Mouse (Mus musculus) G1E (cell line): Measurements from ENCODE around the gene Slc51a. TPM values are rescaled to one million over a fixed set of nuclear protein-coding genes. Genes with fewer than 3 reads are reported as not detected.
A peak's percentile ranks its signal among the peaks of the same experiment; 100 is the strongest.

Experiments
- ATAC-seq: 2 replicates; pipeline ENCODE4 v1.8.0; 2016; ENCODE audit warnings: mild to moderate bottlenecking; ENCODE audit not compliant: insufficient number of reproducible peaks, poor library complexity, low FRiP score, severe bottlenecking; ENCODE audit errors: extremely low read depth
- DNase-seq: peaks from one replicate; pipeline ENCODE4 v3.0.0; 2012; ENCODE audit warnings: low spot score
- H3K27me3 ChIP-seq: 2 replicates; pipeline ENCODE4 v1.6.1; 2012; ENCODE audit warnings: mild to moderate bottlenecking, low read length, inconsistent platforms; ENCODE audit not compliant: insufficient read depth
- H3K36me3 ChIP-seq: replicated peaks from 2 replicates; pipeline ENCODE3; 2012; ENCODE audit warnings: mild to moderate bottlenecking, inconsistent platforms
- H3K4me1 ChIP-seq: 2 replicates; pipeline ENCODE4 v1.6.1; 2012; ENCODE audit warnings: low read depth, low read length, inconsistent platforms, mixed read lengths; ENCODE audit not compliant: insufficient read depth
- H3K4me3 ChIP-seq: 2 replicates; pipeline ENCODE4 v1.5.1; 2012; ENCODE audit warnings: low read depth, mild to moderate bottlenecking, inconsistent platforms, low read length, moderate library complexity, mixed read lengths
- H3K9me3 ChIP-seq: replicated peaks from 2 replicates; pipeline ENCODE4 v1.6.1; 2012; ENCODE audit warnings: inconsistent platforms
- CTCF ChIP-seq: IDR thresholded peaks from 2 replicates; pipeline ENCODE4 v1.5.1; 2012; ENCODE audit warnings: low read depth, low read length, inconsistent platforms, mixed read lengths
- GATA1 ChIP-seq: IDR thresholded peaks from 2 replicates; pipeline ENCODE4 v1.6.1; 2012; ENCODE audit warnings: borderline replicate concordance, low read length, inconsistent platforms, mixed read lengths
- GATA2 ChIP-seq: IDR thresholded peaks from 2 replicates; pipeline ENCODE4 v1.6.1; 2012; ENCODE audit warnings: low read depth, low read length, inconsistent platforms, borderline replicate concordance
- POLR2AphosphoS5 ChIP-seq: IDR thresholded peaks from 2 replicates; pipeline ENCODE4 v1.6.1; 2012; ENCODE audit warnings: low read depth, low read length, inconsistent platforms; ENCODE audit not compliant: insufficient replicate concordance
- TAL1 ChIP-seq: conservative IDR thresholded peaks from 2 replicates; pipeline ENCODE4 v1.6.1; 2012; ENCODE audit warnings: low read depth, low read length, inconsistent platforms, mixed read lengths
- polyA plus RNA-seq: library from polyadenylated mRNA; stranded (reverse); fragments of >175 nt; gene quantifications from 2 replicates; pipeline ENCODE4 v1.2.3, GENCODE M21; 2012
- total RNA-seq, 2 experiments: library from RNA; stranded (forward) in 1 of 2; stranded (reverse) in 1 of 2; fragments of 200-1000 nt in 1 of 2; fragments of >200 nt in 1 of 2; fragmentation: Nextera tagmentation in 1 of 2; gene quantifications; 2 replicates each; pipeline ENCODE4 v1.2.3; 2014 to 2017

Slc51a gene
- total and polyA plus RNA-seq, 3 experiments: 2.0 TPM; not detected in 2

- DNase-seq (peak; percentile 72), ATAC-seq (peak; percentile 46; the same call in 1 of the 2 replicates)
- TF ChIP-seq POLR2AphosphoS5 (no peak), CTCF (no peak), TAL1 (no peak), GATA2 (no peak), GATA1 (no peak)
- peak overlapping the region; percentile 60; the same call in 1 of the 2 replicates for H3K4me3 ChIP-seq
- peaks cover 99% of the 10 kb centered on the region for H3K4me1 ChIP-seq
- peaks cover 3% of the 10 kb centered on the region; the same call in 1 of the 2 replicates for H3K9me3 ChIP-seq
- no peaks in the 10 kb centered on the region for H3K27me3 ChIP-seq
- H3K36me3 ChIP-seq: no peaks in the 10 kb centered on the region
Measured at GRCm38 (mm10) chr16:32516006-32516962, 28.6 kb upstream of the Slc51a start.

GRCm38 (mm10) chr16:32513948-32514347 lies 26.3 kb upstream of the Slc51a start:
- Histone ChIP-seq H3K27me3 (no peaks in the 10 kb centered on the region), H3K9me3 (peaks cover 3% of the 10 kb centered on the region; the same call in 1 of the 2 replicates), H3K4me1 (peaks cover 98% of the 10 kb centered on the region), H3K36me3 (no peaks in the 10 kb centered on the region), H3K4me3 (no peak overlapping the region)
- DNase-seq: no peak
- TF ChIP-seq POLR2AphosphoS5 (no peak), GATA2 (no peak), GATA1 (no peak), TAL1 (no peak), CTCF (no peak)
- no peak for ATAC-seq

- Histone ChIP-seq H3K27me3 (no peaks in the 10 kb centered on the region), H3K36me3 (no peaks in the 10 kb centered on the region), H3K9me3 (peaks cover 3% of the 10 kb centered on the region; the same call in 1 of the 2 replicates), H3K4me1 (peaks cover 98% of the 10 kb centered on the region), H3K4me3 (no peak overlapping the region)
- DNase-seq (no peak), ATAC-seq (no peak)
- TF ChIP-seq POLR2AphosphoS5 (no peak), GATA1 (no peak), GATA2 (no peak), CTCF (no peak), TAL1 (no peak)
Measured at GRCm38 (mm10) chr16:32513401-32513800, 25.7 kb upstream of the Slc51a start.

GRCm38 (mm10) chr16:32512921-32513320 lies 25.2 kb upstream of the Slc51a start:
- H3K36me3 ChIP-seq: no peaks in the 10 kb centered on the region
- peaks cover 98% of the 10 kb centered on the region for H3K4me1 ChIP-seq
- TF ChIP-seq CTCF: no peak
- TF ChIP-seq TAL1: no peak
- TF ChIP-seq GATA1: no peak
- TF ChIP-seq POLR2AphosphoS5: no peak
- TF ChIP-seq GATA2: no peak
- H3K4me3 ChIP-seq: no peak overlapping the region; the same call in 1 of the 2 replicates
- no peaks in the 10 kb centered on the region for H3K27me3 ChIP-seq
- H3K9me3 ChIP-seq: peaks cover 3% of the 10 kb centered on the region; the same call in 1 of the 2 replicates
- ATAC-seq (no peak), DNase-seq (no peak)

GRCm38 (mm10) chr16:32511827-32512490 lies 24.3 kb upstream of the Slc51a start:
- Histone ChIP-seq H3K4me3 (no peak overlapping the region; the same call in 1 of the 2 replicates), H3K9me3 (peaks cover 3% of the 10 kb centered on the region; the same call in 1 of the 2 replicates), H3K27me3 (no peaks in the 10 kb centered on the region), H3K4me1 (peaks cover 98% of the 10 kb centered on the region), H3K36me3 (no peaks in the 10 kb centered on the region)
- no peak for TF ChIP-seq GATA1
- TF ChIP-seq POLR2AphosphoS5: no peak
- TF ChIP-seq TAL1: no peak
- TF ChIP-seq GATA2: no peak
- no peak for TF ChIP-seq CTCF
- DNase-seq: no peak
- no peak for ATAC-seq

GRCm38 (mm10) chr16:32511338-32511734 lies 23.7 kb upstream of the Slc51a start:
- TF ChIP-seq TAL1 (no peak), CTCF (no peak)
- no peak for ATAC-seq
- Histone ChIP-seq H3K4me3 (peak overlapping the region; percentile 54; the same call in 1 of the 2 replicates), H3K27me3 (no peaks in the 10 kb centered on the region), H3K36me3 (no peaks in the 10 kb centered on the region), H3K9me3 (peaks cover 3% of the 10 kb centered on the region; the same call in 1 of the 2 replicates), H3K4me1 (peaks cover 98% of the 10 kb centered on the region)
- DNase-seq: no peak
